Mouse (Mus musculus) myocyte (in vitro differentiated cells): Measurements from ENCODE around the gene Pdhx. TPM values are rescaled to one million over a fixed set of nuclear protein-coding genes. Genes with fewer than 3 reads are reported as not detected.

Experiments used
- H3K27me3 ChIP-seq: one replicate; pipeline ENCODE4 v1.6.1; 2011; ENCODE audit not compliant: control insufficient read depth, insufficient read depth, insufficient read length
- H3K36me3 ChIP-seq: one replicate; pipeline ENCODE4 v1.6.1; 2011; ENCODE audit not compliant: control insufficient read depth, insufficient read depth
- H3K4me2 ChIP-seq: one replicate; pipeline ENCODE4 v1.6.1; 2011; ENCODE audit warnings: low read depth, control low read depth
- H3K4me3 ChIP-seq: one replicate; pipeline ENCODE4 v1.5.1; 2011; ENCODE audit warnings: mild to moderate bottlenecking, control low read depth, moderate library complexity
- H3K79me2 ChIP-seq: one replicate; pipeline ENCODE4 v1.6.1; 2011; ENCODE audit not compliant: control insufficient read depth, insufficient read depth
- H3ac ChIP-seq: one replicate; pipeline ENCODE4 v1.6.1; 2011; ENCODE audit not compliant: control insufficient read depth, insufficient read length
- CEBPB ChIP-seq: IDR thresholded peaks from 2 replicates; pipeline ENCODE4 v1.6.1; 2011; ENCODE audit warnings: mild to moderate bottlenecking, moderate library complexity; ENCODE audit not compliant: poor library complexity, insufficient read depth, severe bottlenecking
- E2F4 ChIP-seq: IDR thresholded peaks from one replicate; pipeline ENCODE4 v1.6.1; 2011; ENCODE audit warnings: mild to moderate bottlenecking, control low read depth, moderate library complexity; ENCODE audit not compliant: insufficient read depth
- MAX ChIP-seq: IDR thresholded peaks from one replicate; pipeline ENCODE4 v1.6.1; 2011; ENCODE audit warnings: low read depth, mild to moderate bottlenecking, control low read depth
- MYOD1 ChIP-seq, 3 experiments: IDR thresholded peaks; one replicate each; pipeline ENCODE4 v1.6.1; 2011; ENCODE audit warnings: control low read depth in 2 of 3, low read depth in 2 of 3, mild to moderate bottlenecking in 2 of 3, moderate library complexity in 1 of 3; ENCODE audit not compliant: insufficient read length in 2 of 3, control insufficient read depth in 1 of 3
- MYOG ChIP-seq, 3 experiments: IDR thresholded peaks; one replicate each; pipeline ENCODE4 v1.6.1; 2011; ENCODE audit warnings: control low read depth in 2 of 3, low read depth in 2 of 3, mild to moderate bottlenecking in 2 of 3; ENCODE audit not compliant: insufficient read length in 2 of 3, control insufficient read depth in 1 of 3, insufficient read depth in 1 of 3
- POLR2A ChIP-seq: IDR thresholded peaks from one replicate; pipeline ENCODE4 v1.6.1; 2011; ENCODE audit warnings: low read depth, mild to moderate bottlenecking, control low read depth, moderate library complexity; ENCODE audit not compliant: insufficient read length
- POLR2AphosphoS2 ChIP-seq: IDR thresholded peaks from one replicate; pipeline ENCODE4 v1.6.1; 2011; ENCODE audit warnings: low read depth, control low read depth; ENCODE audit not compliant: insufficient read length
- REST ChIP-seq: IDR thresholded peaks from one replicate; pipeline ENCODE4 v1.6.1; 2011; ENCODE audit warnings: mild to moderate bottlenecking, control low read depth, moderate library complexity; ENCODE audit not compliant: insufficient read depth, insufficient read length
- SRF ChIP-seq: IDR thresholded peaks from one replicate; pipeline ENCODE4 v1.6.1; 2011; ENCODE audit warnings: low read depth; ENCODE audit not compliant: control insufficient read depth, insufficient read length
- TCF12 ChIP-seq: IDR thresholded peaks from one replicate; pipeline ENCODE4 v1.6.1; 2011; ENCODE audit warnings: mild to moderate bottlenecking, control low read depth; ENCODE audit not compliant: poor library complexity, insufficient read depth, severe bottlenecking
- TCF3 ChIP-seq: IDR thresholded peaks from one replicate; pipeline ENCODE4 v1.6.1; 2011; ENCODE audit warnings: low read depth, control low read depth; ENCODE audit not compliant: insufficient read length
- USF1 ChIP-seq: IDR thresholded peaks from one replicate; pipeline ENCODE4 v1.6.1; 2011; ENCODE audit warnings: low read depth, mild to moderate bottlenecking, control low read depth, moderate library complexity
- polyA plus RNA-seq: library from polyadenylated mRNA; unstranded; fragments of >200 nt; fragmentation: generic; extraction: Trizol; gene quantifications from one replicate; pipeline ENCODE4 v1.2.1, GENCODE M21; 2012; ENCODE audit warnings: missing spikeins

The Pdhx gene
- polyA plus RNA-seq, 1 experiment, result 37.4 TPM

DNA sequence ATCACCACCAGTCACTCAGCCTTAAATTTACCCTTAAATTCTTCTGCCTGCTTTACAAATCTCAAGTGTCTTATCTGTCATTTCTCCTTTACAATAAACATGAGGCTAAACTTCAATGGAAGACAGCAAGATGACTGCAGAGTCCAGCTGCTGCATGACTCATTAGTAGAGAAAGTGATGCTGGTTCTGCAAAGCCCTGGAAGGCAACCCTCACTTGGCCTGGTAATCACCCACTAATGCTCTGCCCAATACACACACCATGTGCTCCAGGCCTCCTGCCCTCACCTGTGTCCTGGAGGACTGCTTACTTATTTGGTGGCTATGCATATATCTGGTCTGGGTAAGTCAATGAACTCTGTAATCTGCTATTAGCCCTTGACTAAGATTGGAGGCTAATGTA, 57.2 kb downstream of the Pdhx start:
- no peaks in the 10 kb centered on the region for H3K27me3 ChIP-seq
- TF ChIP-seq SRF, result no peak
- peak; percentile 37 to 69 (median 67) for TF ChIP-seq MYOD1 (IDR thresholded peaks at IDR 0.05; ENCODE audit: control insufficient read depth in 1 of 3, insufficient read length in 2 of 3, low read depth in 2 of 3)
- TF ChIP-seq MYOG (IDR thresholded peaks at IDR 0.05; ENCODE audit: control insufficient read depth in 1 of 3, insufficient read depth in 1 of 3, insufficient read length in 2 of 3, low read depth in 2 of 3), result peak in 1 of 3 experiments; percentile 28
- H3K4me2 ChIP-seq, result no peak overlapping the region

DNA sequence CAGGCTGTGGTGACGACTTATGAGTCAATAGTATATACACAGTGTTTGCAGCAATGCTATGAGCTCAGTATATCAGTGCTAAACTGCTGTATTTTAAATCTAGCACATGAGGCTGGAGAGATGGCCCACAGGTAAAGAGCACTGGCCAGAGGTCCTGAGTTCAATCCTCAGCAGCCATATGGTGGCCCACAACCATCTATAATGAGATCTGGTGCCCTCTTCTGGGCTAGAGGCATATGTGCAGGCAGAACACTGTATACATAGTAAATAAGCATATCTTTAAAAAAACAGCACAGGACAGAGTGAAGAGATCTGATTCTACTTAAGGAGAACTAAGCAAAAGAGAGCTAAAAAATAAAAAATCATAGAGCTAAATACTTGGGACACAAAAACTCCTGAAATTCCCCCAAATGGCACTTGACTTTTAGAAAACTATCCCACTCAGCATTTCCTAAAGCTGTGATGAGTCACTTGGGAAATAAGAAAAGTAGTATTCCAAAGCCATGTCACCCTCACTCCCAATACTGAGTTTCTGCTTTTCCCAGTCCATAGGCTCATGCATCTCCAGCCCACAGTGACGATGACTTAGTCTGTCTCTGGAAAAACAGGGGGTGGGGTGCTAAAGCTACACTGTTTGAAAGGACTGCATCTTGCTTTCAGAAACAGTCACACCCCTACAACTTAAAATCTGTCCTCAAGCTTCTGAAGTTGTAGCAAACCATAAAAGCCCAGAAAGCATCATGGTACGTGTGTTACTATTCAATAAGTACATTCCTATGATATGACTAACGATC, 60.3 kb downstream of the Pdhx start:
- Histone ChIP-seq H3K27me3 (no peaks in the 10 kb centered on the region), H3K36me3 (no peaks in the 10 kb centered on the region), H3K4me3 (no peak overlapping the region), H3K79me2 (no peaks in the 10 kb centered on the region), H3ac (no peak overlapping the region), H3K4me2 (no peak overlapping the region)
- TF ChIP-seq CEBPB (no peak), TCF3 (no peak), POLR2A (no peak), SRF (no peak), TCF12 (no peak), POLR2AphosphoS2 (no peak), MYOG (IDR thresholded peaks at IDR 0.05; ENCODE audit: control insufficient read depth in 1 of 3, insufficient read depth in 1 of 3, insufficient read length in 2 of 3, low read depth in 2 of 3) (no peak), MAX (no peak), E2F4 (no peak)

More for the DNA sequence above, 57.2 kb downstream of the Pdhx start:
- Histone ChIP-seq H3K36me3 (no peaks in the 10 kb centered on the region), H3K79me2 (no peaks in the 10 kb centered on the region), H3ac (no peak overlapping the region), H3K4me3 (no peak overlapping the region)

DNA sequence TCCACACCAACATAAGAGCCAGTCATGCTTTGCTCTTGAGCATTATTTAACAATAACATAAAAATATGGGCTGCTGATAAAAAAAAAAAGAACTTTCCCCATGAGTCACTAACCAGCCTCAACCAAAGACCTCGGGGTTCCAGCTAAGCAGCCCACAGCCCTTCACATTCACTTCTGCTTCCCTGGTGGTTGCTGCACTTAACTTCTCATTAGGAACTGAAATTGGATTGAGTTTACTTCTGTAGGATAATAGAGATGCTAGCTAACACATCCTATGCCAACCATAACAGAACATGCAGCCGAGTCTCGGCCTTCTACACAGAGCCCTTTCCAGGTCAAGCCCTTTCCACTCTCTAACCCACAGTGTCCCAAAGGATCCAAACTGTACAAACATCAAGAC, 65.1 kb downstream of the Pdhx start:
- TF ChIP-seq MYOG (IDR thresholded peaks at IDR 0.05; ENCODE audit: control insufficient read depth in 1 of 3, insufficient read depth in 1 of 3, insufficient read length in 2 of 3, low read depth in 2 of 3), result no peak
- TF ChIP-seq TCF12, result no peak
- no peak for TF ChIP-seq REST
- no peak for TF ChIP-seq E2F4
- TF ChIP-seq CEBPB, result no peak
- no peak for TF ChIP-seq TCF3
- no peak for TF ChIP-seq SRF
- Histone ChIP-seq H3ac (no peak overlapping the region), H3K36me3 (no peaks in the 10 kb centered on the region), H3K27me3 (no peaks in the 10 kb centered on the region), H3K4me3 (no peak overlapping the region), H3K4me2 (no peak overlapping the region), H3K79me2 (no peaks in the 10 kb centered on the region)

DNA sequence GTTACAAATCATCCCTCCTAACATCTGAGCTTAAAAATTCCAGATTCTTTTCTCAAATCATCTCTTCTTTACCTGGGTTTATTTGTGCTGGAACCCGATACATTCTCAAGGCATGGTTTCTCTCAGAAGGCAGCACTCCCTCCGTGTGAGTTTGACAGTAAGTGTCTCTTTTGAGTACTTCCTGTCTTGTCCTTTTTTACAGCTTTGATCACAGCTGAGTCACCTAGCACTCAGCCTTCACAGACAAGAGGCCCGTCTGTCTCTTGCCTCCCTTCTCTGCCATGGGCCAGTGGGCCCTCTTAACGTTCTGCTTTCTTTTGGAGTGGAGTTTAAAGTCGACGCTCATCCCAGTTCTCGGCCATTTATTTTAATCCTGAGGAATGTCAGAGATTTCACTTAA, 68.7 kb downstream of the Pdhx start:
- Histone ChIP-seq H3K79me2 (no peaks in the 10 kb centered on the region), H3K27me3 (no peaks in the 10 kb centered on the region), H3ac (no peak overlapping the region), H3K36me3 (no peaks in the 10 kb centered on the region), H3K4me2 (no peak overlapping the region), H3K4me3 (no peak overlapping the region)
- TF ChIP-seq E2F4, result no peak
- TF ChIP-seq REST, result no peak
- no peak for TF ChIP-seq POLR2AphosphoS2
- TF ChIP-seq POLR2A, result no peak
- TF ChIP-seq TCF3, result no peak
- no peak for TF ChIP-seq MYOD1 (IDR thresholded peaks at IDR 0.05; ENCODE audit: control insufficient read depth in 1 of 3, insufficient read length in 2 of 3, low read depth in 2 of 3)
- TF ChIP-seq CEBPB, result no peak
- TF ChIP-seq TCF12, result no peak
- no peak for TF ChIP-seq USF1
- TF ChIP-seq MAX, result no peak

DNA sequence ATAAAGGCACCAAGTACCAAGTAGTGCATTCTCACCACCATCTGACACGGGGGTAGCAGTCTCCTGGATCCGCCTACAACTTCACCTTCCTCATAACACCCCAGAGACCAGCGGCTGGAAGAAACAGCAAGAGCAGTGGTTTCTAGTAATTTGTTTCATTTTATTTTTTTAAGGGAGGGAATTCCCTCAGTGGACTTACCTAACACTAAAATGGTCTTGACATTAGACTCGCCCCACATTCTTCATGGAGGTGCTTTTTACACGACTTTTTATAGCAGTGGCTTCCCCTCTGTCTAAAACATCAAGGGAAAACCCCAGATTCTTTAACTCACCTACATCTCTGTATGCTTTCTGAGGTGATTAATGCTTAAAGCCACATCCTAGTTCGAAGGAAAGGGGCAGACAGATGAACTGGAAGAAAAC, 74.1 kb downstream of the Pdhx start:
- Histone ChIP-seq H3K27me3 (no peaks in the 10 kb centered on the region), H3K79me2 (no peaks in the 10 kb centered on the region), H3K4me3 (no peak overlapping the region), H3K36me3 (no peaks in the 10 kb centered on the region), H3K4me2 (peak overlapping the region; percentile 58), H3ac (no peak overlapping the region)
- no peak for TF ChIP-seq MAX
